Mouse (Mus musculus) spleen, adult 2 months (tissue): ENCODE measurements around the gene Gm5475.

Source experiments
- CTCF ChIP-seq: fragments of 200-500 bp; IDR thresholded peaks from 2 replicates; pipeline ENCODE4 v1.5.1; 2011; ENCODE audit warnings: mild to moderate bottlenecking, inconsistent platforms; ENCODE audit not compliant: insufficient read depth, insufficient read length, insufficient replicate concordance; ENCODE audit errors: extremely low read depth
- POLR2A ChIP-seq: fragments of 200-500 bp; IDR thresholded peaks from 2 replicates; pipeline ENCODE4 v1.6.1; 2011; ENCODE audit warnings: low read depth, low read length, inconsistent platforms

DNA sequence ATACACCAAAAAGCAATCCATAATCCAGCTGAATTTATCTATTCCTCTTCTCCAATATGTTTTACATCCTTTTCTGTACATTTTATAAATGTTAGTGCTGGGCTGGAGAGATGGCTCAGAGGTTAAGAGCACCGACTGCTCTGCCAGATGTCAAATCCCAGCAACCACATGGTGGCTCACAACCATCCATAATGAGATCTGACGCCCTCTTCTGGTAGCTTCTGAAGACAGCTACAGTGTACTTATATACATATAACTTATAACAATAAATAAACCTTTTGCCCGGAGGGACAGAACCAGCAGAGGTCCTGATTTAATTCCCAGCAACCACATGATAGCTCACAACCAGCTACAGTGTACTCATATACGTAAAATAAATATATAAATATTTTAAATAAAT, 26.6 kb downstream of the Gm5475 start:
- no peak for TF ChIP-seq POLR2A
- no peak for TF ChIP-seq CTCF
